Mouse (Mus musculus) kidney, postnatal 0 days (tissue): ENCODE data around the gene Vps11. TPM values are rescaled to one million over a fixed set of nuclear protein-coding genes. Genes with fewer than 3 reads are reported as not detected.
"Not testable (repeated sequence)": the region's sequence is repeated elsewhere in the genome, so short reads cannot be mapped to it uniquely, and the experiment has no call there.

Experiments used
- ATAC-seq: fragments of 200-750 bp; cut with Nextera tagmentation; replicated peaks from 2 replicates; pipeline ENCODE4 v1.8.0; 2017; ENCODE audit warnings: low read depth, moderate number of reproducible peaks, moderate TSS enrichment, moderate library complexity; ENCODE audit not compliant: low FRiP score
- DNase-seq: peaks from one replicate; pipeline ENCODE4 v3.0.0-alpha.2; 2016; ENCODE audit warnings: low spot score
- H3K27ac ChIP-seq: fragments of 300-500 bp; sonication (generic); 2 replicates; pipeline ENCODE4 v1.5.1; 2014; ENCODE audit warnings: mild to moderate bottlenecking
- H3K27me3 ChIP-seq: fragments of 300-500 bp; sonication (generic); 2 replicates; pipeline ENCODE4 v1.6.1; 2014; ENCODE audit warnings: low read length, mixed read lengths; ENCODE audit not compliant: insufficient read depth
- H3K36me3 ChIP-seq: fragments of 300-500 bp; sonication (generic); 2 replicates; pipeline ENCODE4 v1.6.1; 2014; ENCODE audit warnings: low read length, mixed read lengths; ENCODE audit not compliant: insufficient read depth
- H3K4me1 ChIP-seq: fragments of 300-500 bp; sonication (generic); replicated peaks from 2 replicates; pipeline ENCODE4 v1.6.1; 2014; ENCODE audit warnings: antibody characterized with exemption, low read length, mixed read lengths; ENCODE audit not compliant: insufficient read depth
- H3K4me2 ChIP-seq: fragments of 300-500 bp; sonication (generic); 2 replicates; pipeline ENCODE4 v1.6.1; 2014; ENCODE audit warnings: mild to moderate bottlenecking, low read length, moderate library complexity, mixed read lengths
- H3K4me3 ChIP-seq: fragments of 300-500 bp; sonication (generic); replicated peaks from 2 replicates; pipeline ENCODE4 v1.5.1; 2014; ENCODE audit warnings: low read depth, low read length
- H3K9ac ChIP-seq: fragments of 300-500 bp; sonication (generic); 2 replicates; pipeline ENCODE4 v1.6.1; 2014; ENCODE audit warnings: low read depth, low read length
- H3K9me3 ChIP-seq: fragments of 300-500 bp; sonication (generic); replicated peaks from 2 replicates; pipeline ENCODE4 v1.6.1; 2016; ENCODE audit warnings: low read length, inconsistent platforms, mixed read lengths
- CTCF ChIP-seq: IDR thresholded peaks from 2 replicates; pipeline ENCODE4 v1.5.1; 2016; ENCODE audit warnings: antibody characterized with exemption, low read depth, mild to moderate bottlenecking, moderate library complexity
- WGBS: fragments of 180-500 bp; shearing (Covaris S2); extraction: QIAGEN DNeasy Blood & Tissue Kit; methylation state at CpG from one replicate; pipeline ENCODE4 v1.1.7; 2014; 5-methylcytosine and 5-hydroxymethylcytosine counted together
- polyA plus RNA-seq: library from polyadenylated mRNA; unstranded; fragments of >200 nt; fragmentation: Nextera tagmentation; extraction: Ambion mirVana; gene quantifications from 2 replicates; pipeline ENCODE4 v1.2.1, GENCODE M21; 2015

The Vps11 gene
- 30.3 and 31.1 TPM in 2 replicates for polyA plus RNA-seq

- peak within 1 kb of the TSS; percentile 90 for H3K4me2 ChIP-seq
- DNase-seq: peak; percentile 99
- H3K36me3 ChIP-seq: peaks cover 20% of the 10 kb centered on the region
- H3K9me3 ChIP-seq: no peaks in the 10 kb centered on the region
- no peak; the same call in 1 of the 2 replicates for TF ChIP-seq CTCF
- no peaks in the 10 kb centered on the region for H3K27me3 ChIP-seq
- under 1% methylated on average over 44 of the region's 44 CpGs for WGBS
- H3K27ac ChIP-seq: peak within 1 kb of the TSS; percentile 76
- 0 out of 2 replicates have a peak, but pooled peaks cover 7% of the 10 kb centered on the region for H3K4me1 ChIP-seq
- peak within 1 kb of the TSS; percentile 80 for H3K9ac ChIP-seq
- ATAC-seq: peak; percentile 91
- peak within 1 kb of the TSS; percentile 92 for H3K4me3 ChIP-seq
These were observed at the start of gene Vps11 for GRCm38 (mm10) chr9:44361190-44361917. Gene Vps11 (minus strand): TSS chr9:44361670.

GRCm38 (mm10) chr9:44410647-44411336, 49.3 kb upstream of the Vps11 start:
- Histone ChIP-seq H3K36me3 (peaks cover 45% of the 10 kb centered on the region), H3K27me3 (no peaks in the 10 kb centered on the region), H3K9me3 (no peaks in the 10 kb centered on the region), H3K9ac (no peak overlapping the region), H3K4me1 (no peaks in the 10 kb centered on the region), H3K4me2 (no peak overlapping the region), H3K4me3 (no peak overlapping the region), H3K27ac (no peak overlapping the region)
- ATAC-seq (no peak), DNase-seq (no peak)
- WGBS: 84% methylated on average over 2 of the region's 2 CpGs
- TF ChIP-seq CTCF: no peak

GRCm38 (mm10) chr9:44408693-44409092, 47.2 kb upstream of the Vps11 start:
- DNase-seq, ATAC-seq: not testable (repeated sequence)

GRCm38 (mm10) chr9:44407752-44408097, 46.3 kb upstream of the Vps11 start:
- ATAC-seq (no peak), DNase-seq (no peak)
- Histone ChIP-seq H3K9me3 (no peaks in the 10 kb centered on the region), H3K9ac (peak overlapping the region; percentile 82), H3K4me1 (no peaks in the 10 kb centered on the region), H3K4me2 (peak overlapping the region; percentile 71), H3K27me3 (no peaks in the 10 kb centered on the region), H3K4me3 (peak overlapping the region; percentile 76), H3K36me3 (peaks cover 53% of the 10 kb centered on the region), H3K27ac (peak overlapping the region; percentile 93)
- no peak for TF ChIP-seq CTCF
- WGBS: under 1% methylated on average over 24 of the region's 24 CpGs

More at GRCm38 (mm10) chr9:44408693-44409092, 47.2 kb upstream of the Vps11 start:
- not testable (repeated sequence) for H3K27ac ChIP-seq, H3K27me3 ChIP-seq, H3K4me1 ChIP-seq, H3K9me3 ChIP-seq
- WGBS: 76% methylated on average over 9 of the region's 9 CpGs
- Histone ChIP-seq H3K4me3 (peak overlapping the region; percentile 76; the same call in 1 of the 2 replicates), H3K36me3 (peaks cover 51% of the 10 kb centered on the region), H3K4me2 (peak overlapping the region; percentile 71), H3K9ac (peak overlapping the region; percentile 82; the same call in 1 of the 2 replicates)

GRCm38 (mm10) chr9:44406906-44407751, 45.7 kb upstream of the Vps11 start, which contains the start of the genes Rps25 and Trappc4:
Gene Rps25 (plus strand): TSS chr9:44407139.
Gene Trappc4 (minus strand): TSS chr9:44407600.
- WGBS: under 1% methylated on average over 51 of the region's 51 CpGs

More at GRCm38 (mm10) chr9:44406906-44407751, 45.7 kb upstream of the Vps11 start, which contains the start of the genes Rps25 and Trappc4:
- DNase-seq: peak; percentile 99
- Histone ChIP-seq H3K9ac (peak within 1 kb of the TSS; percentile 82), H3K4me1 (no peaks in the 10 kb centered on the region), H3K9me3 (no peaks in the 10 kb centered on the region), H3K27ac (peak within 1 kb of the TSS; percentile 93), H3K27me3 (no peaks in the 10 kb centered on the region), H3K36me3 (peaks cover 53% of the 10 kb centered on the region), H3K4me2 (peak within 1 kb of the TSS; percentile 71), H3K4me3 (peak within 1 kb of the TSS; percentile 76)
- ATAC-seq: peak; percentile 94
- 0 out of 2 replicates have a peak, but pooled peaks have one; percentile 27 for TF ChIP-seq CTCF
